Comparison of ENCODE assay signal across 8 mouse cellular contexts in genomic region chr8:104535378-104535777, GRCm38 (mm10). TPM values are rescaled to one million over a fixed set of nuclear protein-coding genes. Genes with fewer than 3 reads are reported as not detected.
A peak's percentile ranks its signal among the peaks of the same experiment; 100 is the strongest.
DNase-seq lines count a peak whose midpoint lies in the region; ATAC-seq lines count a peak whose summit lies in the region.

No protein-coding gene starts in this region.

- ATAC-seq in heart, embryonic 12.5 days (ENCODE audit: insufficient number of reproducible peaks, low FRiP score) = no peak
- no peak for ATAC-seq in heart, embryonic 15.5 days (replicated peaks; ENCODE audit: insufficient number of reproducible peaks, insufficient read depth, low FRiP score, low read depth)
- ATAC-seq in megakaryocyte, adult 5-6 weeks (ENCODE audit: poor library complexity, severe bottlenecking) = peak; percentile 30; the same call in 1 of the 2 replicates

- peaks cover 18% of the 10 kb centered on the region for H3K27me3 ChIP-seq in heart, embryonic 12.5 days (replicated peaks)
- peaks cover 20% of the 10 kb centered on the region for H3K27me3 ChIP-seq in heart, embryonic 15.5 days

- no peak overlapping the region for H3K27ac ChIP-seq in heart, embryonic 12.5 days (ENCODE audit: poor library complexity, severe bottlenecking)
- no peak overlapping the region for H3K27ac ChIP-seq in heart, embryonic 15.5 days

- H3K4me1 ChIP-seq in heart, embryonic 12.5 days (replicated peaks) = peaks cover 21% of the 10 kb centered on the region
- H3K4me1 ChIP-seq in heart, embryonic 15.5 days (replicated peaks) = peaks cover 18% of the 10 kb centered on the region

- peak overlapping the region; percentile 74 for H3K4me2 ChIP-seq in heart, embryonic 12.5 days
- H3K4me2 ChIP-seq in heart, embryonic 15.5 days = peak overlapping the region; percentile 90

- no peaks in the 10 kb centered on the region for H3K9me3 ChIP-seq in heart, embryonic 12.5 days (replicated peaks)
- H3K9me3 ChIP-seq in heart, embryonic 15.5 days (replicated peaks) = no peaks in the 10 kb centered on the region

- WGBS in heart, embryonic 12.5 days = 28% methylated on average over 7 of the region's 7 CpGs
- WGBS in heart, embryonic 15.5 days = 26% methylated on average over 7 of the region's 7 CpGs

- H3K9ac ChIP-seq in heart, embryonic 12.5 days = peak overlapping the region; percentile 51
- H3K9ac ChIP-seq in heart, embryonic 15.5 days = peak overlapping the region; percentile 99

- peaks cover 4% of the 10 kb centered on the region; the same call in 1 of the 2 replicates for H3K36me3 ChIP-seq in heart, embryonic 12.5 days
- no peaks in the 10 kb centered on the region for H3K36me3 ChIP-seq in heart, embryonic 15.5 days

- H3K4me3 ChIP-seq in heart, embryonic 12.5 days = peak overlapping the region; percentile 93
- H3K4me3 ChIP-seq in heart, embryonic 15.5 days = peak overlapping the region; percentile 97

- intact Hi-C loops in gastrocnemius, postnatal 36 days (cut with DNase I) = loop anchor here (2.0 kb wide), 1 partner anchor 31 kb away; no protein-coding TSS in a partner anchor

- DNase-seq in heart, postnatal 4 days = no peak
- DNase-seq in Muller cell, postnatal 12 days (ENCODE audit: inconsistent ontology term) = peak; percentile 16
- no peak for DNase-seq in testis, postnatal 14 days (ENCODE audit: low spot score)
- no peak for DNase-seq in gastrocnemius, postnatal 36 days
- no peak for DNase-seq in left cerebral cortex, adult 8-10 months (ENCODE audit: low spot score in 2 of 2)

RNA-seq across cellular contexts. Expression of gene Car7, which starts 0.9 kb away (rescaled TPM):
- 0.78 and 0.91 TPM in 2 replicates for polyA plus RNA-seq in heart, embryonic 12.5 days (2016; fragmentation: Nextera tagmentation; extraction: Ambion mirVana)
- total RNA-seq in heart, postnatal 4 days (2021) = 1 to 10 TPM; 1.7 to 2.9 TPM
- polyA plus RNA-seq in heart, embryonic 15.5 days (2015; fragmentation: Nextera tagmentation; extraction: Ambion mirVana) = 2.4 and 2.8 TPM in 2 replicates
- total RNA-seq in megakaryocyte, adult 5-6 weeks (2015) = 0.27 TPM in 1 of 2 replicates, not detected in the other
- total RNA-seq in megakaryocyte, adult 5-6 weeks (2017) = 0.44 and 1.2 TPM in 2 replicates
- total RNA-seq in gastrocnemius, postnatal 36 days (2021) = under 1 TPM; 0.25 to 0.61 TPM
- 10 to 100 TPM; 22.8 to 28.3 (median 26.8) TPM for total RNA-seq in left cerebral cortex, adult 8-10 months (2022)

RNA-seq across cellular contexts. Expression of gene Nae1, which starts 0.9 kb away (rescaled TPM):
- 77.0 and 81.0 TPM in 2 replicates for polyA plus RNA-seq in heart, embryonic 12.5 days (2016; fragmentation: Nextera tagmentation; extraction: Ambion mirVana)
- total RNA-seq in heart, postnatal 4 days (2021) = 10 to 100 TPM; 40.9 to 41.0 TPM
- 63.4 and 64.4 TPM in 2 replicates for polyA plus RNA-seq in heart, embryonic 15.5 days (2015; fragmentation: Nextera tagmentation; extraction: Ambion mirVana)
- 45.3 and 69.6 TPM in 2 replicates for total RNA-seq in megakaryocyte, adult 5-6 weeks (2015)
- total RNA-seq in megakaryocyte, adult 5-6 weeks (2017) = 67.3 and 83.9 TPM in 2 replicates
- 10 to 100 TPM; 18.6 to 23.8 TPM for total RNA-seq in gastrocnemius, postnatal 36 days (2021)
- 10 to 100 TPM; 48.5 to 59.2 (median 55.1) TPM for total RNA-seq in left cerebral cortex, adult 8-10 months (2022)

RNA-seq across cellular contexts. Expression of gene Terb1, which starts 25.7 kb away (rescaled TPM):
- polyA plus RNA-seq in heart, embryonic 12.5 days (2016; fragmentation: Nextera tagmentation; extraction: Ambion mirVana) = 0.10 and 0.15 TPM in 2 replicates
- not detected for total RNA-seq in heart, postnatal 4 days (2021)
- polyA plus RNA-seq in heart, embryonic 15.5 days (2015; fragmentation: Nextera tagmentation; extraction: Ambion mirVana) = 0.09 and 0.32 TPM in 2 replicates
- not detected in 2 replicates for total RNA-seq in megakaryocyte, adult 5-6 weeks (2015)
- total RNA-seq in megakaryocyte, adult 5-6 weeks (2017) = not detected in 2 replicates
- not detected for total RNA-seq in gastrocnemius, postnatal 36 days (2021)
- total RNA-seq in left cerebral cortex, adult 8-10 months (2022) = 1 to 10 TPM; 1.8 to 2.4 (median 2.1) TPM

RNA-seq across cellular contexts. Expression of gene Pdp2, which starts 55.9 kb away (rescaled TPM):
- 8.6 and 9.0 TPM in 2 replicates for polyA plus RNA-seq in heart, embryonic 12.5 days (2016; fragmentation: Nextera tagmentation; extraction: Ambion mirVana)
- 1 to 10 TPM; 5.0 to 5.4 TPM for total RNA-seq in heart, postnatal 4 days (2021)
- polyA plus RNA-seq in heart, embryonic 15.5 days (2015; fragmentation: Nextera tagmentation; extraction: Ambion mirVana) = 5.8 and 7.3 TPM in 2 replicates
- total RNA-seq in megakaryocyte, adult 5-6 weeks (2015) = 6.8 TPM in 2 replicates
- 6.1 and 6.6 TPM in 2 replicates for total RNA-seq in megakaryocyte, adult 5-6 weeks (2017)
- 1 to 10 TPM; 4.2 to 7.4 TPM for total RNA-seq in gastrocnemius, postnatal 36 days (2021)
- total RNA-seq in left cerebral cortex, adult 8-10 months (2022) = 10 to 100 TPM in 3 of 4 experiments, 1 to 10 TPM in 1; 9.0 to 11.6 (median 10.4) TPM

Comparison
In these comparisons a context has a peak if more than half of its experiments do, and no peak if none do; other contexts are left out.
1. RNA of gene Car7, which starts 0.9 kb away (total RNA-seq): 22.8 to 28.3 TPM in left cerebral cortex, adult 8-10 months; 1.7 to 2.9 TPM in heart, postnatal 4 days, 0.25 to 0.61 TPM in gastrocnemius, postnatal 36 days and 0.27 to 1.2 TPM in megakaryocyte, adult 5-6 weeks; every median in the first group is over 4 times any median in the second.